Mouse (Mus musculus): ENCODE measurements around the gene Atn1. TPM values are rescaled to one million over a fixed set of nuclear protein-coding genes. Genes with fewer than 3 reads are reported as not detected.

The Atn1 gene
- polyA plus RNA-seq, 1 experiment from 2014 or later = 17.7 TPM

GRCm38 (mm10) chr6:124737040-124737439 is 19.3 kb downstream of the Atn1 start:
- Histone ChIP-seq H3K36me3 (no peaks in the 10 kb centered on the region), H3K27ac (no peak overlapping the region), H3K27me3 (no peaks in the 10 kb centered on the region), H3K9me3 (replicated peaks) (no peaks in the 10 kb centered on the region), H3K4me3 (replicated peaks) (no peak overlapping the region), H3K4me2 (no peak overlapping the region), H3K4me1 (peaks cover 39% of the 10 kb centered on the region), H3K9ac (no peak overlapping the region)
- ATAC-seq (replicated peaks; ENCODE audit: low FRiP score) = no peak
- 87% methylated on average over 11 of the region's 11 CpGs for WGBS

- peaks cover 25% of the 10 kb centered on the region for H3K4me1 ChIP-seq
- ATAC-seq (replicated peaks; ENCODE audit: low FRiP score) = no peak
- no peaks in the 10 kb centered on the region for H3K9me3 ChIP-seq (replicated peaks)
- no peaks in the 10 kb centered on the region for H3K36me3 ChIP-seq
- 90% methylated on average over 3 of the region's 3 CpGs for WGBS
- no peak overlapping the region for H3K9ac ChIP-seq
- no peaks in the 10 kb centered on the region for H3K27me3 ChIP-seq
- no peak overlapping the region for H3K27ac ChIP-seq
- no peak overlapping the region for H3K4me3 ChIP-seq (replicated peaks)
- no peak overlapping the region for H3K4me2 ChIP-seq
Measured at GRCm38 (mm10) chr6:124734417-124734816, 21.9 kb downstream of the Atn1 start.

GRCm38 (mm10) chr6:124732476-124733370 is 23.6 kb downstream of the Atn1 start:
- Histone ChIP-seq H3K27ac (peak overlapping the region; percentile 48; the same call in 1 of the 2 replicates), H3K4me2 (0 out of 2 replicates have a peak overlapping the region, but pooled peaks have one; percentile 23)
- 41% methylated on average over 19 of the region's 19 CpGs for WGBS

GRCm38 (mm10) chr6:124731038-124731437 is 25.3 kb downstream of the Atn1 start:
- Histone ChIP-seq H3K36me3 (no peaks in the 10 kb centered on the region), H3K4me3 (replicated peaks) (no peak overlapping the region), H3K9me3 (replicated peaks) (no peaks in the 10 kb centered on the region), H3K9ac (no peak overlapping the region), H3K4me1 (peaks cover 11% of the 10 kb centered on the region), H3K4me2 (no peak overlapping the region), H3K27me3 (no peaks in the 10 kb centered on the region), H3K27ac (no peak overlapping the region)
- WGBS = 90% methylated on average over 7 of the region's 7 CpGs
- no peak for ATAC-seq (replicated peaks; ENCODE audit: low FRiP score)

More at GRCm38 (mm10) chr6:124732476-124733370, 23.6 kb downstream of the Atn1 start:
- H3K36me3 ChIP-seq = no peaks in the 10 kb centered on the region
- H3K9me3 ChIP-seq (replicated peaks) = no peaks in the 10 kb centered on the region
- H3K4me1 ChIP-seq = peaks cover 11% of the 10 kb centered on the region
- H3K27me3 ChIP-seq = no peaks in the 10 kb centered on the region
- peak overlapping the region; percentile 14 for H3K4me3 ChIP-seq (replicated peaks)
- peak; percentile 67 for ATAC-seq (replicated peaks; ENCODE audit: low FRiP score)
- 0 out of 2 replicates have a peak overlapping the region, but pooled peaks have one; percentile 5 for H3K9ac ChIP-seq

- no peak for ATAC-seq (replicated peaks; ENCODE audit: low FRiP score)
- Histone ChIP-seq H3K4me2 (no peak overlapping the region), H3K27me3 (no peaks in the 10 kb centered on the region), H3K27ac (no peak overlapping the region), H3K4me3 (replicated peaks) (no peak overlapping the region), H3K9ac (no peak overlapping the region), H3K36me3 (no peaks in the 10 kb centered on the region), H3K4me1 (peaks cover 11% of the 10 kb centered on the region), H3K9me3 (replicated peaks) (no peaks in the 10 kb centered on the region)
- WGBS = 78% methylated on average over 8 of the region's 8 CpGs
Measured at GRCm38 (mm10) chr6:124729850-124730705, 26.2 kb downstream of the Atn1 start.

GRCm38 (mm10) chr6:124728621-124729020 is 27.7 kb downstream of the Atn1 start:
- peaks cover 11% of the 10 kb centered on the region for H3K4me1 ChIP-seq
- H3K9me3 ChIP-seq (replicated peaks) = no peaks in the 10 kb centered on the region
- H3K9ac ChIP-seq = no peak overlapping the region
- H3K4me2 ChIP-seq = no peak overlapping the region
- WGBS = 89% methylated on average over 10 of the region's 10 CpGs
- ATAC-seq (replicated peaks; ENCODE audit: low FRiP score) = no peak
- no peaks in the 10 kb centered on the region for H3K36me3 ChIP-seq
- no peak overlapping the region for H3K4me3 ChIP-seq (replicated peaks)
- H3K27ac ChIP-seq = no peak overlapping the region
- H3K27me3 ChIP-seq = no peaks in the 10 kb centered on the region

GRCm38 (mm10) chr6:124724472-124724871 is 31.9 kb downstream of the Atn1 start:
- Histone ChIP-seq H3K4me2 (no peak overlapping the region), H3K36me3 (no peaks in the 10 kb centered on the region), H3K9me3 (replicated peaks) (no peaks in the 10 kb centered on the region), H3K27me3 (no peaks in the 10 kb centered on the region), H3K27ac (no peak overlapping the region), H3K4me1 (no peaks in the 10 kb centered on the region), H3K9ac (no peak overlapping the region), H3K4me3 (replicated peaks) (no peak overlapping the region)
- ATAC-seq (replicated peaks; ENCODE audit: low FRiP score) = no peak
- 90% methylated on average over 10 of the region's 10 CpGs for WGBS

GRCm38 (mm10) chr6:124723541-124723940 is 32.8 kb downstream of the Atn1 start:
- Histone ChIP-seq H3K4me3 (replicated peaks) (no peak overlapping the region), H3K27ac (no peak overlapping the region), H3K4me1 (0 out of 2 replicates have a peak, but pooled peaks cover 5% of the 10 kb centered on the region), H3K9me3 (replicated peaks) (no peaks in the 10 kb centered on the region), H3K4me2 (no peak overlapping the region), H3K9ac (no peak overlapping the region), H3K27me3 (no peaks in the 10 kb centered on the region), H3K36me3 (no peaks in the 10 kb centered on the region)
- WGBS = 69% methylated on average over 8 of the region's 8 CpGs
- ATAC-seq (replicated peaks; ENCODE audit: low FRiP score) = no peak

- ATAC-seq (replicated peaks; ENCODE audit: low FRiP score) = no peak
- no peaks in the 10 kb centered on the region for H3K36me3 ChIP-seq
- H3K9me3 ChIP-seq (replicated peaks) = no peaks in the 10 kb centered on the region
- 89% methylated on average over 6 of the region's 6 CpGs for WGBS
- H3K4me3 ChIP-seq (replicated peaks) = no peak overlapping the region
- H3K4me2 ChIP-seq = no peak overlapping the region
- no peaks in the 10 kb centered on the region for H3K27me3 ChIP-seq
- H3K4me1 ChIP-seq = 0 out of 2 replicates have a peak, but pooled peaks cover 7% of the 10 kb centered on the region
- H3K9ac ChIP-seq = no peak overlapping the region
- no peak overlapping the region for H3K27ac ChIP-seq
Measured at GRCm38 (mm10) chr6:124722876-124723473, 33.3 kb downstream of the Atn1 start.

GRCm38 (mm10) chr6:124720904-124721303 is 35.4 kb downstream of the Atn1 start:
- Histone ChIP-seq H3K4me3 (replicated peaks) (no peak overlapping the region), H3K27me3 (no peaks in the 10 kb centered on the region), H3K9me3 (replicated peaks) (no peaks in the 10 kb centered on the region), H3K4me2 (peak overlapping the region; percentile 36), H3K27ac (no peak overlapping the region), H3K4me1 (0 out of 2 replicates have a peak, but pooled peaks cover 8% of the 10 kb centered on the region), H3K36me3 (peaks cover 18% of the 10 kb centered on the region), H3K9ac (no peak overlapping the region)
- no peak for ATAC-seq (replicated peaks; ENCODE audit: low FRiP score)
- WGBS = 76% methylated on average over 11 of the region's 11 CpGs

- Histone ChIP-seq H3K36me3 (peaks cover 33% of the 10 kb centered on the region), H3K9me3 (replicated peaks) (no peaks in the 10 kb centered on the region)
- no peak for ATAC-seq (replicated peaks; ENCODE audit: low FRiP score)
Measured at GRCm38 (mm10) chr6:124719354-124719978, 36.9 kb downstream of the Atn1 start.

More at GRCm38 (mm10) chr6:124719354-124719978, 36.9 kb downstream of the Atn1 start:
- peak overlapping the region; percentile 45 for H3K9ac ChIP-seq
- no peaks in the 10 kb centered on the region for H3K27me3 ChIP-seq
- peak overlapping the region; percentile 41 for H3K4me3 ChIP-seq (replicated peaks)
- 64% methylated on average over 7 of the region's 7 CpGs for WGBS
- H3K4me1 ChIP-seq = 0 out of 2 replicates have a peak, but pooled peaks cover 11% of the 10 kb centered on the region
- H3K4me2 ChIP-seq = peak overlapping the region; percentile 36
- peak overlapping the region; percentile 70 for H3K27ac ChIP-seq

All from kidney, embryonic 15.5 days (tissue).